Comparison of ENCODE assay signal across 24 mouse cellular contexts in the genomic region with DNA sequence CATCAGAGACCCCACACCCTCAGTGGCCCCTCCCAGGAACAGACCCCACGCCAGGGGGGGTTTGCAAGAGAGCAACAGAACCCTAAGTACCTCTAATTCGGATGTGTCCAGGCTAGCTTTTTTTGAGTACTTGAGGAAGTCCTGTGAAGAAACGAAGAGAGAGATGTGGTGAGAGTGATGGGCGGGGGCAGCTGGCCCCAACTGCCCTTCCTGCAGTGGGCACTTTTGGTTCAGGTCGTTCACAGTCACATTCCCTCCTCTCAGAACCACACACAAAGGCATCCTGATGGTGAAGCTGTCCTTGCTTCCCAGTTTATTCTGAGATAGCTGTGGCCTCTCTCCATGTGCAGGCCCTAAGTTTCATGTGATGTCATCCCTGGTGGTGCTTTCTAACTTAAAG.
DNase-seq lines count a peak whose midpoint lies in the region; ATAC-seq and TF ChIP-seq lines count a peak whose summit lies in the region.
"Had no signal": no experiment of that assay in that cellular context is flagged by ENCODE, and none has a peak within 500 bp of the region (broad histone marks: within the 10 kb centered on the region; RNA-seq: fewer than 3 reads in every experiment).

No protein-coding gene starts in this region.

- peaks cover 18% of the 10 kb centered on the region for H3K4me1 ChIP-seq in forebrain, embryonic 13.5 days
- no peaks in the 10 kb centered on the region for H3K4me1 ChIP-seq in forebrain, embryonic 14.5 days (ENCODE audit: control insufficient read depth, insufficient read depth, low read length)
- H3K4me1 ChIP-seq in embryonic facial prominence, embryonic 13.5 days: peaks cover 40% of the 10 kb centered on the region
- peaks cover 8% of the 10 kb centered on the region for H3K4me1 ChIP-seq in limb, embryonic 14.5 days (ENCODE audit: control insufficient read depth, insufficient read depth, low read length)
- H3K4me1 ChIP-seq: megakaryocyte, embryonic 14.5 days had no signal

- ATAC-seq in forebrain, embryonic 13.5 days: no peak
- no peak for ATAC-seq in forebrain, embryonic 14.5 days
- ATAC-seq in embryonic facial prominence, embryonic 13.5 days (ENCODE audit: insufficient number of reproducible peaks, insufficient read depth, low FRiP score, low TSS enrichment, low read depth): no peak
- no peak for ATAC-seq in limb, embryonic 14.5 days (ENCODE audit: low FRiP score, low read depth)
- ATAC-seq: CD4-positive, CD25-positive, alpha-beta regulatory T cell, adult 4 months; intestine, postnatal 0 days; Patski had no signal

- no peaks in the 10 kb centered on the region for H3K9me3 ChIP-seq in forebrain, embryonic 13.5 days (replicated peaks)
- no peaks in the 10 kb centered on the region for H3K9me3 ChIP-seq in forebrain, embryonic 14.5 days (replicated peaks; ENCODE audit: control insufficient read depth, low read length)
- H3K9me3 ChIP-seq in embryonic facial prominence, embryonic 13.5 days: no peaks in the 10 kb centered on the region
- H3K9me3 ChIP-seq in limb, embryonic 14.5 days (ENCODE audit: control insufficient read depth, low read length): no peaks in the 10 kb centered on the region
- H3K9me3 ChIP-seq: embryonic facial prominence, embryonic 15.5 days; forebrain, embryonic 10.5 days; megakaryocyte, embryonic 14.5 days had no signal

- peaks cover 91% of the 10 kb centered on the region for H3K36me3 ChIP-seq in forebrain, embryonic 13.5 days (ENCODE audit: poor library complexity, severe bottlenecking)
- peaks cover 94% of the 10 kb centered on the region for H3K36me3 ChIP-seq in forebrain, embryonic 14.5 days (ENCODE audit: control insufficient read depth, insufficient read depth, low read length)
- H3K36me3 ChIP-seq in embryonic facial prominence, embryonic 13.5 days: peaks cover 96% of the 10 kb centered on the region
- peaks cover 97% of the 10 kb centered on the region for H3K36me3 ChIP-seq in limb, embryonic 14.5 days (ENCODE audit: control insufficient read depth, insufficient read depth, low read length)

- peak overlapping the region; percentile 10; the same call in 1 of the 2 replicates for H3K27ac ChIP-seq in forebrain, embryonic 13.5 days
- no peak overlapping the region for H3K27ac ChIP-seq in forebrain, embryonic 14.5 days (ENCODE audit: low read depth, low read length)
- H3K27ac ChIP-seq in left cerebral cortex, adult 2 months: peak overlapping the region; percentile 47; the same call in 1 of the 2 replicates
- H3K27ac ChIP-seq in embryonic facial prominence, embryonic 13.5 days: peak overlapping the region; percentile 48; the same call in 1 of the 2 replicates
- H3K27ac ChIP-seq in limb, embryonic 14.5 days (replicated peaks; ENCODE audit: low read depth, low read length): 0 out of 2 replicates have a peak overlapping the region, but pooled peaks have one; percentile 6

- no peak for DNase-seq in forebrain, embryonic 14.5 days (ENCODE audit: low spot score)
- DNase-seq in left cerebral cortex, adult 2 months (ENCODE audit: extremely low spot score in 1 of 2, low spot score in 2 of 2): no peak
- no peak for DNase-seq in left cerebral cortex, postnatal 25 days (ENCODE audit: low spot score in 2 of 2)
- DNase-seq in limb, embryonic 14.5 days (ENCODE audit: low spot score): no peak
- DNase-seq in heart, postnatal 10 days: no peak
- no peak for DNase-seq in embryo, embryonic 9.5 days (ENCODE audit: extremely low spot score)
- DNase-seq: adrenal gland, adult 8-10 months; cerebellum, adult 9-10 months; gastrocnemius, postnatal 10 days; heart, adult 11 months; kidney, postnatal 14 days; lung, adult 18-20 months; midbrain, embryonic 14.5 days; right cerebral cortex, postnatal 25 days; thymus, postnatal 36 days had no signal

- no peak for TF ChIP-seq CTCF in left cerebral cortex, adult 2 months (IDR thresholded peaks at IDR 0.05)

- no peak overlapping the region for H3K4me3 ChIP-seq in forebrain, embryonic 13.5 days
- H3K4me3 ChIP-seq in forebrain, embryonic 14.5 days (ENCODE audit: low read depth, low read length): no peak overlapping the region
- H3K4me3 ChIP-seq in left cerebral cortex, adult 2 months: no peak overlapping the region
- no peak overlapping the region for H3K4me3 ChIP-seq in embryonic facial prominence, embryonic 13.5 days
- no peak overlapping the region for H3K4me3 ChIP-seq in limb, embryonic 14.5 days (replicated peaks; ENCODE audit: low read length)
- H3K4me3 ChIP-seq: embryonic facial prominence, embryonic 15.5 days; forebrain, embryonic 10.5 days; megakaryocyte, embryonic 14.5 days had no signal

- H3K27me3 ChIP-seq in forebrain, embryonic 13.5 days: no peaks in the 10 kb centered on the region
- H3K27me3 ChIP-seq in forebrain, embryonic 14.5 days (replicated peaks; ENCODE audit: control insufficient read depth, insufficient read depth, low read length): no peaks in the 10 kb centered on the region
- H3K27me3 ChIP-seq in embryonic facial prominence, embryonic 13.5 days: no peaks in the 10 kb centered on the region
- no peaks in the 10 kb centered on the region for H3K27me3 ChIP-seq in limb, embryonic 14.5 days (ENCODE audit: control insufficient read depth, insufficient read depth, low read length)
- H3K27me3 ChIP-seq: embryonic facial prominence, embryonic 15.5 days; megakaryocyte, embryonic 14.5 days; Patski had no signal

- no peak overlapping the region; the same call in 1 of the 2 replicates for H3K9ac ChIP-seq in forebrain, embryonic 13.5 days
- no peak overlapping the region for H3K9ac ChIP-seq in forebrain, embryonic 14.5 days (ENCODE audit: low read length)
- H3K9ac ChIP-seq in embryonic facial prominence, embryonic 13.5 days: no peak overlapping the region
- H3K9ac ChIP-seq in limb, embryonic 14.5 days (ENCODE audit: low read depth, low read length, severe bottlenecking): no peak overlapping the region
- H3K9ac ChIP-seq: embryonic facial prominence, embryonic 15.5 days had no signal

- 76% methylated on average over 5 of the region's 5 CpGs for whole genome bisulfite sequencing in forebrain, embryonic 13.5 days
- 70% methylated on average over 5 of the region's 5 CpGs for WGBS in forebrain, embryonic 14.5 days
- WGBS in embryonic facial prominence, embryonic 13.5 days: 71% methylated on average over 5 of the region's 5 CpGs
- WGBS in limb, embryonic 14.5 days: 65% methylated on average over 5 of the region's 5 CpGs

- H3K4me2 ChIP-seq in forebrain, embryonic 13.5 days: no peak overlapping the region
- no peak overlapping the region for H3K4me2 ChIP-seq in forebrain, embryonic 14.5 days (ENCODE audit: low read length)
- no peak overlapping the region for H3K4me2 ChIP-seq in embryonic facial prominence, embryonic 13.5 days
- no peak overlapping the region for H3K4me2 ChIP-seq in limb, embryonic 14.5 days (replicated peaks; ENCODE audit: low read depth, low read length, severe bottlenecking)
- H3K4me2 ChIP-seq: embryonic facial prominence, embryonic 15.5 days; liver, embryonic 11.5 days had no signal

- TF ChIP-seq POLR2A in limb, embryonic 14.5 days (IDR thresholded peaks at IDR 0.05; ENCODE audit: borderline replicate concordance, extremely low read depth, insufficient read depth, insufficient read length): no peak

- intact Hi-C loops in left cerebral cortex, adult 2 months (cut with DNase I): loop anchor here (2.0 to 5.0 kb wide), 2 partner anchors 53 to 71 kb away; no protein-coding TSS in a partner anchor
- intact Hi-C loops in left cerebral cortex, postnatal 25 days (cut with DNase I): loop anchor here (2.0 to 10.0 kb wide), 3 partner anchors 53 to 431 kb away; no protein-coding TSS in a partner anchor
- intact Hi-C loops in heart, postnatal 10 days (cut with DNase I): loop anchor here (2.0 to 5.0 kb wide), 3 partner anchors 53 to 97 kb away; no protein-coding TSS in a partner anchor
